Mouse (Mus musculus) liver, postnatal 0 days (tissue): ENCODE results near the gene Smarcb1.

ENCODE experiments used
- CTCF ChIP-seq: sonication (generic); IDR thresholded peaks from 2 replicates; pipeline ENCODE4 v1.5.1; 2016; ENCODE audit warnings: antibody characterized with exemption, low read depth
- EP300 ChIP-seq: IDR thresholded peaks from 2 replicates; pipeline ENCODE4 v1.6.1; 2016; ENCODE audit warnings: antibody characterized with exemption, low read depth, mild to moderate bottlenecking

DNA sequence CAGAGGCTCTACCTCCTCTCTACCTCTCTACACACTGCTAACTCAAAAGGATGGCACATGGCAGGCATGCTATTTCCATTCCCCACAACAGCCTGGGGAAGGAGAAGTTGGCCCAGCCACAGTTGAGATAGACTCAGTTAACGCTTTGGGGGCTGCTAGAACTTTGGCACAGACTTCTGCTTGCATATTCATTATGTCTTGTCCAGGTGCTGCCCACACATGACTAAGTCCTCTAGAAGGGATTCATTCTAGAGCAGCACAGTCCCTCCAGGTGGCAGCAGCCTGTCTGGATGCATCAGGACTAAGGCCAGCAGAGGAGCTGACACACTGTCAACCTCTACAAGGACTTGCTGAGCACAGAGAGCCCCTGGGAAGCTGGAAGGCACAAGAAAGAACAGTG is 25.2 kb downstream of the Smarcb1 start:
- TF ChIP-seq EP300 = no peak
- TF ChIP-seq CTCF = no peak
